Mouse (Mus musculus) megakaryocyte, embryonic 14.5 days (primary cell): Measurements from ENCODE around the gene Sh3pxd2a.

Experiments used
- FLI1 ChIP-seq: IDR thresholded peaks from 2 replicates; pipeline ENCODE4 v1.6.1; 2012; ENCODE audit warnings: low read length, inconsistent platforms, mixed read lengths
- GATA1 ChIP-seq: IDR thresholded peaks from 3 replicates; pipeline ENCODE4 v1.6.1; 2012; ENCODE audit warnings: mixed read lengths, low read length, inconsistent platforms, borderline replicate concordance

- TF ChIP-seq FLI1 (no peak), GATA1 (no peak)
These were observed 199.7 kb downstream of the Sh3pxd2a start for GRCm38 (mm10) chr19:47264322-47265092.
